Mouse (Mus musculus) cerebellum, adult 2 months (tissue): ENCODE measurements around the gene Camk1g.

ENCODE experiments used
- CTCF ChIP-seq: fragments of 200-500 bp; IDR thresholded peaks from 2 replicates; pipeline ENCODE4 v1.5.1; 2011; ENCODE audit warnings: low read depth, mild to moderate bottlenecking, control low read depth, low read length, moderate library complexity, borderline replicate concordance; ENCODE audit not compliant: insufficient read depth
- POLR2A ChIP-seq: fragments of 200-500 bp; IDR thresholded peaks from 2 replicates; pipeline ENCODE4 v1.6.1; 2011; ENCODE audit warnings: low read length, control low read depth, borderline replicate concordance; ENCODE audit not compliant: insufficient read depth

GRCm38 (mm10) chr1:193370096-193370495 is at the start of gene Camk1g:
- TF ChIP-seq POLR2A (no peak), CTCF (no peak)
